Mouse (Mus musculus): ENCODE measurements around the gene Olfr98.

DNA sequence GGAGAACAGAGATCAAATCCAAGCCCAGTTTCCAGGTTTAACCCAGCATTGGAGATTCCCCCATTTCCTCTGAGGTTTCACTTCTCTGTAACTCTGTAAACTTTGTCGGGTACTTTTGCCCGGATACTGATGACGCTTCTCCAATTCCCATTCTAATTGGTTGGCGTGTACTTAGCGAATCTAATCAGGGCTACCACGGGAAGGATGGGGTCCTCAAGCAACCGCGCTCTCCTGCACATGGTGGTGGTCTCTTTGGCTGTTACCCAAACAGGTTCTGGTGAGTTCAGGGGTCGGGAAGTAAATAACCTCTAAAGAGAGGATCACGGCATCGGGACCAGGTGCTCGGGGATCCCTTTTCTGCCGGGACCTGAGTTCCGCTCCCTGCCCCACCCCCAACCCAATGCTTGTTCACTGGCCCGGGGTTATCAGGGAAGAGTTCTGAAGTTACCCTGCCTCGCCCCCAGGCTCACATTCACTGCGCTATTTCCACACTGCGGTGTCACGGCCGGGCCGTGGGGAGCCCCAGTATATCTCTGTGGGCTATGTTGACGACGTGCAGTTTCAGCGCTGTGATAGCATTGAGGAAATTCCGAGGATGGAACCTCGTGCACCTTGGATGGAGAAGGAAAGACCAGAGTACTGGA is 6.6 kb upstream of the Olfr98 start, which contains the start of gene H2-M3:
- TF ChIP-seq CTCF (IDR thresholded peaks at IDR 0.05; ENCODE audit: low read depth, low read length): no peak
- TF ChIP-seq POLR2A (IDR thresholded peaks at IDR 0.05; ENCODE audit: borderline replicate concordance, low read depth, low read length): no peak
